Mouse (Mus musculus): ENCODE data around the gene Clk4. TPM values are rescaled to one million over a fixed set of nuclear protein-coding genes. Genes with fewer than 3 reads are reported as not detected.
A peak's percentile ranks its signal among the peaks of the same experiment; 100 is the strongest.

The Clk4 gene
- total and polyA plus RNA-seq, 3 experiments, result 47.9 to 244 (median 61.0) TPM

DNA sequence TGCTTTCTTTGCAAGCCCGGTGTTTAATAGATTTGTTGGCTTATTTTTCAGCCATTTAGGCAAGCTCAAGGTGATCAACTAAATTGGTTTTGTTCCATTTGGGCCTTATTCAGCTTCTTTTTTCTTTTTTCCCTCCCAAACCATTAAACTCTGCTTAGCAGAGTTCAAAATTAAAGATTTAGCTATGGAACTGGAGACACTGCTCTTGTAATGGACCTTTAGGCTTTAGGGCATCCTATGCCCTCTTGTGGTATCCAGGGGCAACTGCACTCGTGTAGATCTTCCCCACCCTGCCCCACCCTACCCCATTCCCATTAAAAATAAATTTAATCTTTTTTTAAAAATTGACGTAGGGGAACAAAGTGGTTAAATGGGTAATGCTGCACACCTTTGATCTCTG, 3.8 kb downstream of the Clk4 start:
- Histone ChIP-seq H3K4me3 (ENCODE audit: control insufficient read depth in 1 of 2, insufficient read depth in 1 of 2, low read depth in 2 of 2, low read length in 2 of 2) (peak overlapping the region in 1 of 2 experiments; percentile 71; a peak in 2 of 4 replicates), H3K79me2 (ENCODE audit: control insufficient read depth, insufficient read depth, low read length, poor library complexity) (peaks cover 44% of the 10 kb centered on the region), H3K36me3 (ENCODE audit: control insufficient read depth in 1 of 2, insufficient read depth in 2 of 2, low read length in 2 of 2) (peaks cover 31 to 34% of the 10 kb centered on the region in 2 experiments), H3K27me3 (ENCODE audit: control insufficient read depth in 1 of 2, insufficient read depth in 2 of 2, low read length in 2 of 2) (no peaks in the 10 kb centered on the region), H3K4me1 (ENCODE audit: control insufficient read depth in 1 of 2, insufficient read depth in 2 of 2, low read length in 2 of 2) (peaks cover 8 to 16% of the 10 kb centered on the region in 2 experiments), H3K9ac (ENCODE audit: control insufficient read depth, low read depth, low read length, poor library complexity, severe bottlenecking) (peak overlapping the region; percentile 90), H3K9me3 (replicated peaks; ENCODE audit: insufficient read depth, low read length) (no peaks in the 10 kb centered on the region), H3K27ac (ENCODE audit: control insufficient read depth, low read depth, low read length) (no peak overlapping the region)
- TF ChIP-seq MAZ (IDR thresholded peaks at IDR 0.05; ENCODE audit: low read depth, low read length) (0 out of 2 replicates have a peak, but pooled peaks have one; percentile 23), SIN3A (IDR thresholded peaks at IDR 0.05; ENCODE audit: low read length) (peak; percentile 13; the same call in 1 of the 2 replicates), NRF1 (IDR thresholded peaks at IDR 0.05; ENCODE audit: insufficient read depth, low read depth, low read length, poor library complexity, severe bottlenecking) (no peak), EP300 (IDR thresholded peaks at IDR 0.05; ENCODE audit: low read depth in 1 of 2, low read length in 2 of 2) (no peak), CTCF (IDR thresholded peaks at IDR 0.05 in 2 of 3, conservative IDR thresholded peaks at IDR 0.05 in 1 of 3; ENCODE audit: control insufficient read depth in 1 of 3, insufficient read depth in 1 of 3, low read depth in 2 of 3, low read length in 3 of 3, poor library complexity in 1 of 3, severe bottlenecking in 1 of 3) (peak; percentile 50 to 60 (median 55)), SMC3 (IDR thresholded peaks at IDR 0.05; ENCODE audit: low read depth, low read length) (peak; percentile 36)
- DNase-seq (ENCODE audit: low read depth, low spot score), result peak; percentile 60

DNA sequence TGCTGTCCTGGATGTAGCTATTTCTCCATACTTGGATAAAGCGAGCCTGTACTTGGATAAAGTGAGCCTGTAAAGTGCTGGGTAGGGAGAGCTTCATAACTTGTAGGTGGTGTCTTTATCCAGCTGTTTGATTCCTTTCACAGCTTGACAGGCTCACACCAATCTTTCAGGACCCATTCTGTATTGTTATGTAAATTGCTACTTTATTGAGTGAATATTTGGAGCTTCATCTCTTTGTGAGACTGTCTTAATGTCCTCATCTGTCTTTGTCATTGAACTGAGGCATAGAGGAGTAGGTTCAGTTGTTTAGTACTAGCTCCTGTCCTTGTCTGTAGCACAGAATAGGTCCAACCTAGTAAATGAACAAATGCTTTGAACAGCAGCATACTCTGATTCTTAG, 12.9 kb downstream of the Clk4 start:
- H3K27ac ChIP-seq (ENCODE audit: control insufficient read depth, low read depth, low read length), result no peak overlapping the region

DNA sequence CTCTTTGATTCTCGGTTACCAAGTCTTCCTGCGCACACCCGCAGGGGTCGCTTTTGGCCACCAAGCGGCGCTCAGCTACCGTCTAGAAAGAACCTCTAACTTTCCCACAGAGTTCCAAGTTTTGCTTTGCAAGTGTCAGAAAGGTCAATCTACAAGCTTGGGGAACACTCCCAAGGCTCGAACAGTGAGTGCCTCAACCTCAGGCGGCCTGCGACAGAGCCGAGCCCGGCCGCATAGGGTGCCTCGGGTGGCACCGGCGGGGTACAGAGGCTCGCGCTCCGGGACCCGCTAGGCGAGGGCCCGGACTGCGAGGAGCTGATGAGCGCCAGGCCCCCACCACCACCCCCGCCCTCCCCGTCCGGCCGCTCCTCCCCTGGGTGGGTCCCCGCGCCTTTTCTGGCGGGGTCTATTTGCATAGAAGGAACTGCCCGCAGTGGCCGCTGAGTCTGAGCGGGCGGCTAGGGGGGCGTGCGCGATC, 28.1 kb downstream of the Clk4 start, which contains the start of gene Col23a1:
Gene Col23a1, plus strand, starts transcription at position 357 of the 478 bp plus-strand sequence.
- H3K27me3 ChIP-seq (ENCODE audit: control insufficient read depth in 1 of 2, insufficient read depth in 2 of 2, low read length in 2 of 2), result no peaks in the 10 kb centered on the region
- no peaks in the 10 kb centered on the region for H3K9me3 ChIP-seq (replicated peaks; ENCODE audit: insufficient read depth, low read length)
- no peak within 1 kb of the TSS for H3K9ac ChIP-seq (ENCODE audit: control insufficient read depth, low read depth, low read length, poor library complexity, severe bottlenecking)
- H3K79me2 ChIP-seq (ENCODE audit: control insufficient read depth, insufficient read depth, low read length, poor library complexity), result no peaks in the 10 kb centered on the region
- no peak for DNase-seq (ENCODE audit: low read depth, low spot score)
- TF ChIP-seq TCF12 (IDR thresholded peaks at IDR 0.05; ENCODE audit: low read depth, low read length) (no peak), ZNF384 (IDR thresholded peaks at IDR 0.05; ENCODE audit: low read depth, low read length) (no peak), RAD21 (IDR thresholded peaks at IDR 0.05; ENCODE audit: low read depth, low read length) (no peak; the same call in 1 of the 2 replicates), CTCF (IDR thresholded peaks at IDR 0.05 in 2 of 3, conservative IDR thresholded peaks at IDR 0.05 in 1 of 3; ENCODE audit: control insufficient read depth in 1 of 3, insufficient read depth in 1 of 3, low read depth in 2 of 3, low read length in 3 of 3, poor library complexity in 1 of 3, severe bottlenecking in 1 of 3) (peak in 1 of 3 experiments; percentile 3; a peak in 1 of 6 replicates), NRF1 (IDR thresholded peaks at IDR 0.05; ENCODE audit: insufficient read depth, low read depth, low read length, poor library complexity, severe bottlenecking) (no peak)
- no peaks in the 10 kb centered on the region for H3K4me1 ChIP-seq (ENCODE audit: control insufficient read depth in 1 of 2, insufficient read depth in 2 of 2, low read length in 2 of 2)
- no peak within 1 kb of the TSS for H3K4me3 ChIP-seq (ENCODE audit: control insufficient read depth in 1 of 2, insufficient read depth in 1 of 2, low read depth in 2 of 2, low read length in 2 of 2)
- H3K27ac ChIP-seq (ENCODE audit: control insufficient read depth, low read depth, low read length), result no peak within 1 kb of the TSS
- no peaks in the 10 kb centered on the region for H3K36me3 ChIP-seq (ENCODE audit: control insufficient read depth in 1 of 2, insufficient read depth in 2 of 2, low read length in 2 of 2)

More for the DNA sequence above, 12.9 kb downstream of the Clk4 start:
- Histone ChIP-seq H3K9me3 (replicated peaks; ENCODE audit: insufficient read depth, low read length) (no peaks in the 10 kb centered on the region), H3K36me3 (ENCODE audit: control insufficient read depth in 1 of 2, insufficient read depth in 2 of 2, low read length in 2 of 2) (peaks cover 6 to 76% of the 10 kb centered on the region in 2 experiments), H3K4me1 (ENCODE audit: control insufficient read depth in 1 of 2, insufficient read depth in 2 of 2, low read length in 2 of 2) (no peaks in the 10 kb centered on the region), H3K9ac (ENCODE audit: control insufficient read depth, low read depth, low read length, poor library complexity, severe bottlenecking) (no peak overlapping the region), H3K27me3 (ENCODE audit: control insufficient read depth in 1 of 2, insufficient read depth in 2 of 2, low read length in 2 of 2) (no peaks in the 10 kb centered on the region), H3K4me3 (ENCODE audit: control insufficient read depth in 1 of 2, insufficient read depth in 1 of 2, low read depth in 2 of 2, low read length in 2 of 2) (no peak overlapping the region), H3K79me2 (ENCODE audit: control insufficient read depth, insufficient read depth, low read length, poor library complexity) (peaks cover 3% of the 10 kb centered on the region; the same call in 1 of the 2 replicates)
- TF ChIP-seq ELF1 (IDR thresholded peaks at IDR 0.05; ENCODE audit: low read depth, low read length) (no peak), KAT2A (conservative IDR thresholded peaks at IDR 0.05; ENCODE audit: low read depth, low read length) (no peak), MEF2A (IDR thresholded peaks at IDR 0.05; ENCODE audit: extremely low read depth, insufficient replicate concordance, low read depth, low read length, poor library complexity, severe bottlenecking) (no peak), TCF12 (IDR thresholded peaks at IDR 0.05; ENCODE audit: low read depth, low read length) (no peak), HCFC1 (IDR thresholded peaks at IDR 0.05; ENCODE audit: low read depth, low read length) (no peak), MAZ (IDR thresholded peaks at IDR 0.05; ENCODE audit: low read depth, low read length) (no peak), MAFK (IDR thresholded peaks at IDR 0.05; ENCODE audit: borderline replicate concordance, low read depth, low read length) (no peak)
- DNase-seq (ENCODE audit: low read depth, low spot score), result no peak

Measured in MEL (cell line).